Mouse (Mus musculus) gastrocnemius, postnatal 10 days (tissue): Measurements from ENCODE around the gene Alox15. TPM values are rescaled to one million over a fixed set of nuclear protein-coding genes. Genes with fewer than 3 reads are reported as not detected.

Experiments
- DNase-seq: peaks from one replicate; pipeline ENCODE4 v3.0.0; 2021; ENCODE audit warnings: mixed read lengths
- total RNA-seq, 2 experiments: library from RNA; stranded (reverse); gene quantifications; 2 replicates each; pipeline ENCODE4 v1.2.3; 2021

Alox15 gene
- total RNA-seq, 2 experiments from 2014 or later: 0.52 TPM; not detected in 1

DNA sequence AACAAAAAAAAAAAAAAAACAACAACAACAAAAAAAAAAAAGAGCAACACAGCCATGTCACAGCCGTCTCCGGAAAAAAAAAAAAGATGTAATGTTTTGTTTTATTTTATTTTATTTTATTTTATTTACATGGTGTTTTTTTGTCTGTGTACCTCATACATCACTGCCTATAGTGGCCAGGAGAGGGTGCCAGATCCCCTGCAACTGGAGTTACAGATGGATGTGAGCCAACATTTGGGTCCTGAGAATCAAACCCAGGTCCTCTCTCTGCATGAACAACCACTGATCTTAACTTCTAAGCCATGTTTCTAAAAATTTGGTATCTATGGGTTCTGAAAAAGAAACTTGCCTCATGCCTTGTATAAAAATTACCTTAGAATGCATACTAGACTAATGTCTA lies 43.5 kb downstream of the Alox15 start:
- no peak for DNase-seq

DNA sequence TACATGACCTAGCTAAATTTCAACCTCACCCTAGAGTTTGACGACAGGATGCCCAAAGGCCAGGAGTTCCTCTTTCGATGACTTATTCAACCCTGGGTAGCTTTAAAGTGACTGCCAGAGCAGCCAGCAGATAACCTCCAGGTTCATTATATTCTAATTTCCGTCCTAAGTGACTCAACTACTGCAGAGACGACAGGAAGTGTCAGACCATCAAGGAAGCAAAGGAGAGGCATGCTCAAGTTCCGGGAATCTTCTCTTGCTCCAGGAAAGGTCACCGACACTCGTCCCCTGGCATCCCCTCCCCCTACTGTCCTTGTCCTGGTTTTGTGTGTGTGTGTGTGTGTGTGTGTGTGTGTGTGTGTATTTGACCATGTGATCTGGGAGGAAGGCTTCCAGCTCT lies 45.7 kb downstream of the Alox15 start:
- DNase-seq: no peak

DNA sequence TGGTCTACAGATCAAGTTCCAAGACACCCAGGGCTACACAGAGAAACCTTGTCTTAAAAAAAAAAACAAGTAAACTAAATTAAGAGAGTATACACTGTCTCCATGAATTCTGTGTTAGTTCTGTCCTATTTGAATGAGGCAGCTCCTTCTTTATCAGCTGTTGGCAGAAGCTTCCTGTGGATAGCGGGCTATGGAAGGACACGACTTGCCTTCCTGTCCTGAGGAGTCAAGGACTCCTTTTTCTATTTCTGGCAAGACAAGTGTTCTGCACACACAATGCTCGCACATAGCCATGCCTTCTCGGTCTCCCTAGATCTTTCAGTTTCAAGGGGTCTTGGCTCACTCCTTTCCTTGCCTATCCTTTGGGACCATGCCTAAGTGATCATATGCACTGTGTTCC lies 49.5 kb downstream of the Alox15 start:
- DNase-seq: no peak

DNA sequence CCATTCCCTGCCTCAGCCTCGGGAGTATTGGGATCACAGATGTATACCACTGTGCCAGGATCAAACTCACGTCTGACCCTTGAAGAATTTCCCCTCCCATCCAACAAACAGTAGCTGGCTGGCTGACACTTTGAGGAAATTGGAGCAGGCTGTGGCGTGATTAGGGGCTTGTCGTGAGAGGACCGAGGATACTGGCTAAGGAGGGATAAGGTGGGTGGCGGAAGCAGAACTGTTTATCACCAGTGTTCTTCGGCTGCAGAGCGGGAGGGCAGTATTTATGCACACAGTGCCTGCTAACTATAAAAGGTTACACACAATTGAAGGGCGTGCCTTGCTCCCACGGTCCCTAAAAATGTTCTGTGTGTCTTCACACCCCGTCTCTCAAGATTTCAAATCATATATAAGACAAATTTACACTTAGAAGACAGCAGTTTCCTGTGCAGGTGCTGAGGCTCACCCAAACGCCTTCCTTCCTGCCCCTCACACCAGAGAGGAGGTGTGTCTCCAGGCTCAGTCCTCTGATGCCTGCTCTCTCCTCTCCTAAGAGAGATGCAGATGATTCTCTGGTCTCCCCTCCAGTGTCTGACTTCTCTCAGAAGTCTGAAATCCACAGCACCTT lies 53.9 kb downstream of the Alox15 start:
- no peak for DNase-seq

DNA sequence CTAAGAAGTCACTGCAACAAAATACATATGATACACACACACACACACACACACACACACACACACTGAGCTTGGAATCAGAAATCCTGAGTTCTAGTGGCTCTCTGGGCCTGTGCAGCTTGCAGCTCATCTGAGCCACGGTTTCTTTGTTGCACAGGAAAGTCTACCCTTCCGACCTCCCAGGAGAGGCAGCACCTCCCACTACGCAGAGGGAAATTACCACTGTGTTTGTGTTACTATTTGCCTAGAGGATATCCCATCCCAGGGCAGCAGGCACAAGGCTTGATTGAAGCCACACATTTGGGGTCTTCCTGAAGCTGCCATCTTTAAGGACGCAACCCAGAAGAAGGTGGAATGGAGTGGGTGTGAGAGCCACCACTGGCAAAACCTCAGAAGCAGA lies 54.4 kb downstream of the Alox15 start:
- DNase-seq: no peak

Other genes starting within 250 kb of the Alox15 start
- gene Mgl2, start 221.7 kb downstream of the Alox15 start, total RNA-seq: 1 to 10 TPM; 3.2 to 4.0 TPM
- gene Clec10a, start 195.8 kb downstream of the Alox15 start, total RNA-seq: 1 to 10 TPM; 5.1 to 5.8 TPM
- gene Slc16a11, start 139.3 kb downstream of the Alox15 start, total RNA-seq: under 1 TPM in 1 of 2 experiments, not detected in 1; 0.63 TPM
- 1 to 10 TPM; 1.1 to 3.7 TPM for gene Slc16a13, start 131.0 kb downstream of the Alox15 start, total RNA-seq
- 10 to 100 TPM; 12.6 to 21.5 TPM for gene Bcl6b, start 122.2 kb downstream of the Alox15 start, total RNA-seq
- gene 0610010K14Rik, start 114.1 kb downstream of the Alox15 start, total RNA-seq: 10 to 100 TPM; 46.0 to 51.4 TPM
- gene Gm21988, start 112.2 kb downstream of the Alox15 start, total RNA-seq: 1 to 10 TPM; 2.8 to 3.8 TPM
- 10 to 100 TPM; 91.1 to 93.0 TPM for gene Rnasek, start 112.2 kb downstream of the Alox15 start, total RNA-seq
- 1 to 10 TPM in 1 of 2 experiments, under 1 TPM in 1; 0.94 to 1.7 TPM for gene Alox12, start 96.7 kb downstream of the Alox15 start, total RNA-seq
- gene Alox12e, start 29.4 kb downstream of the Alox15 start, total RNA-seq: not detected
- 10 to 100 TPM; 20.2 to 21.4 TPM for gene Pelp1, start 58.0 kb upstream of the Alox15 start, total RNA-seq
- 10 to 100 TPM; 11.0 TPM for gene Arrb2, start 80.6 kb upstream of the Alox15 start, total RNA-seq
- 10 to 100 TPM in 1 of 2 experiments, 1 to 10 TPM in 1; 7.6 to 11.0 TPM for gene Med11, start 99.9 kb upstream of the Alox15 start, total RNA-seq
- gene Zmynd15, start 107.4 kb upstream of the Alox15 start, total RNA-seq: 1 to 10 TPM in 1 of 2 experiments, under 1 TPM in 1; 0.52 to 1.6 TPM
- gene Cxcl16, start 108.0 kb upstream of the Alox15 start, total RNA-seq: 1 to 10 TPM; 3.4 to 5.1 TPM
- not detected for gene Tm4sf5, start 153.2 kb upstream of the Alox15 start, total RNA-seq
- not detected for gene Vmo1, start 162.6 kb upstream of the Alox15 start, total RNA-seq
- not detected for gene Gltpd2, start 167.2 kb upstream of the Alox15 start, total RNA-seq
- 100 to 1,000 TPM; 326 to 361 TPM for gene Psmb6, start 173.3 kb upstream of the Alox15 start, total RNA-seq
- gene Gm40193, start 180.9 kb upstream of the Alox15 start, total RNA-seq: not detected
- 10 to 100 TPM; 16.4 to 21.3 TPM for gene Pld2, start 188.0 kb upstream of the Alox15 start, total RNA-seq
- gene Mink1, start 210.8 kb upstream of the Alox15 start, total RNA-seq: 10 to 100 TPM; 28.6 to 37.0 TPM